Mouse (Mus musculus) testis, adult 2 months (tissue): ENCODE measurements around the gene Plgrkt. TPM values are rescaled to one million over a fixed set of nuclear protein-coding genes. Genes with fewer than 3 reads are reported as not detected.

Source experiments
- H3K27ac ChIP-seq: fragments of 200-500 bp; 2 replicates; pipeline ENCODE4 v1.5.1; 2012; ENCODE audit warnings: low read depth, low read length; ENCODE audit not compliant: control insufficient read depth, insufficient read depth
- H3K27me3 ChIP-seq: fragments of 200-500 bp; 2 replicates; pipeline ENCODE4 v1.6.1; 2012; ENCODE audit warnings: mild to moderate bottlenecking, low read length, moderate library complexity; ENCODE audit not compliant: control insufficient read depth, insufficient read depth
- H3K36me3 ChIP-seq: fragments of 200-500 bp; 2 replicates; pipeline ENCODE4 v1.6.1; 2012; ENCODE audit warnings: mild to moderate bottlenecking, low read length; ENCODE audit not compliant: control insufficient read depth, insufficient read depth
- H3K4me1 ChIP-seq: fragments of 200-500 bp; 2 replicates; pipeline ENCODE4 v1.6.1; 2012; ENCODE audit warnings: low read length; ENCODE audit not compliant: control insufficient read depth, insufficient read depth
- H3K4me3 ChIP-seq: fragments of 200-500 bp; 2 replicates; pipeline ENCODE4 v1.5.1; 2012; ENCODE audit warnings: low read depth, mild to moderate bottlenecking, low read length, moderate library complexity, mixed read lengths; ENCODE audit not compliant: control insufficient read depth
- CTCF ChIP-seq: fragments of 200-500 bp; IDR thresholded peaks from 2 replicates; pipeline ENCODE4 v1.5.1; 2012; ENCODE audit warnings: low read depth, mild to moderate bottlenecking, inconsistent platforms, low read length, moderate library complexity; ENCODE audit not compliant: control insufficient read depth, insufficient read depth, insufficient replicate concordance
- POLR2A ChIP-seq: fragments of 200-500 bp; IDR thresholded peaks from 2 replicates; pipeline ENCODE4 v1.6.1; 2012; ENCODE audit warnings: low read depth, mild to moderate bottlenecking, inconsistent platforms, low read length, moderate library complexity; ENCODE audit not compliant: control insufficient read depth
- polyA plus RNA-seq: library from polyadenylated mRNA; depleted of rRNA; stranded (reverse); fragments of >200 nt; gene quantifications from 2 replicates; pipeline ENCODE4 v1.2.3, GENCODE M21; 2012

Gene Plgrkt
- polyA plus RNA-seq, 1 experiment: 4.9 TPM

DNA sequence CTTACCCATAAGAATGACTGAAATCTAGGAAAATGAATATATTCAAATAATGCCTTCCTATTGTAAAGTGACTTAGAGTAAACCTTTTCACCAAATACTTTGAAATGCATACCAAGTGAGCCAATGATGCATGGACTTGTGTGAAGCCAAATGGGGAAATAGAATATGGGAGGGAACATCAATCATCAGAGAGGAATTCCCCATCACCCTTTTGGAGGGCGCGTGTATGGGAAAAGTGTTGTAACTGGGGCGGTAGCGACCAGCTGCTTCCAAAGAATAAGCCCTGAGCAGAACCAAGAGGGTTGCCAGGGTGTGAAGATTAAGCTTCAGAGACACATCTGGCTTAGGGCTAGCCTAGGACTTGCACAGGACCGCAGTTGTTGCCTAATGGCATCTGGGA lies 16.2 kb upstream of the Plgrkt start:
- Histone ChIP-seq H3K4me3 (no peak overlapping the region), H3K27ac (no peak overlapping the region)

DNA sequence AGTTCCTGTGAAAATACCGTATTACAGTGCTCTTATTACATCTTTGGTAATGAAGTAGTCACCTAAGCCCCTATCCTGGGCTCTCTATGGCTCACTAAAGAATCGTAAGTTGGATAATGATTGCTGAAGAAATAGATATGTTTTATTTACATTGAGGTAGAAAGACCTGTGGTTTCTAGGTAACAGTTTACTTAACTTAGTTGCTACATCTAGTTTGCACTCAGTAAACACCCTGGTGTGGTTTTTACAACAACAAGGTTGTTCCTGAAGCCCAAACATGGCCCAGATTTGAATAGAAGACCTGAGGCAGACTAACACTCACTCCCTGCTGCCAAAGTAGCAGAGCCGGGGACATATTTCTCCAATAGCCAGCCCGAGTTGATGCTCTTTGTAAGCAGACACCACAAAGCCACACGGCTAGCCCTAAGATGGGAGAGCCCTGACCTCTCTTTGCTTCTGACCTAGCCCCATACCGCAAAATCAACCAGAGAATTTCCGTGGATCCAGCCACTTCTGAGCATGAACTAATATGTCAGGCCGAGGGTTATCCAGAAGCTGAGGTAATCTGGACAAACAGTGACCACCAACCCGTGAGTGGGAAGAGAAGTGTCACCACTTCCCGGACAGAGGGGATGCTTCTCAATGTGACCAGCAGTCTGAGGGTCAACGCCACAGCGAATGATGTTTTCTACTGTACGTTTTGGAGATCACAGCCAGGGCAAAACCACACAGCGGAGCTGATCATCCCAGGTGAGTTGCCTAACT lies 12.8 kb upstream of the Plgrkt start:
- Histone ChIP-seq H3K4me1 (no peaks in the 10 kb centered on the region), H3K27ac (no peak overlapping the region), H3K4me3 (no peak overlapping the region), H3K27me3 (no peaks in the 10 kb centered on the region), H3K36me3 (no peaks in the 10 kb centered on the region)
- TF ChIP-seq CTCF (no peak), POLR2A (no peak)

More for the DNA sequence above, 16.2 kb upstream of the Plgrkt start:
- H3K4me1 ChIP-seq: no peaks in the 10 kb centered on the region
- TF ChIP-seq POLR2A: no peak
- no peak for TF ChIP-seq CTCF
- H3K27me3 ChIP-seq: no peaks in the 10 kb centered on the region
- H3K36me3 ChIP-seq: no peaks in the 10 kb centered on the region

DNA sequence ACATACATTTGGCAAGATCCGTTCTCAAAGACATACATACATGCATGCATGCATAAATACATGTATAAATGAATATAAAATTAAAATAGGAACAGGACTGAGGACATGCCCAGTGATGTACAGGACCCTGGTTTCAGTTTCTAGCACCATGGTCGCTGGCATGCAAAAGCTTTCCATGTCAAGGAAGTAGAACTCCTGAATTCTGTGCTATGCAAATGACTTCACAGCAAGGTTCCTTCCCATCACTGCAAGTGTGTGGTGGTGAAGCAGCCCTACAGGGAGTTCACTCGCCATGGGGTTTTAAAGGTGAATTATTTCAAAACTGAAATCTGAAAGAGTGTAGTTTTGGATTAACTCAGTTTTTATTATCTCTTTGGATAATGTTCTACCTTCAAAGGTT lies 9.2 kb upstream of the Plgrkt start:
- no peak overlapping the region for H3K27ac ChIP-seq
- H3K4me1 ChIP-seq: no peaks in the 10 kb centered on the region
- H3K27me3 ChIP-seq: no peaks in the 10 kb centered on the region
- H3K4me3 ChIP-seq: no peak overlapping the region
- TF ChIP-seq POLR2A (no peak), CTCF (no peak)
- H3K36me3 ChIP-seq: no peaks in the 10 kb centered on the region

DNA sequence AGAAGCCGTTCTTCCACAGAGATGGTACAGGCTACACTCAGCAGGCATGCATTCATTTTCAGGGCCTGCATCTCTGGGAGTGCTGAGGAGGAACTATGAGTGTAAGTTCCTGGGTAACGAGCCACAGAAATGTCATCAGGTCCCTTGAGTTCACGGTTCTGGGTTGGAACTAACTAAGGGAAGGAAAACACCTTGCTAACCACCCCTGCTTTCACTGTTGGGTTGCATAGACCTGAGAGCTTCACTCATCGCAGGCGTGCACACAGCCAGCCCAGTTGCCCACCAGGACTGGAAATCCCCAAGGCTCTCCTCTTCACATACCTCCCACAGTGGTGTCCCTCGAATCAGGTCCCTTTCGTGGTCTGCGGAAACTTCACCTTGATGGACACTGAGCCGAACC lies 7.8 kb upstream of the Plgrkt start:
- TF ChIP-seq CTCF: no peak
- TF ChIP-seq POLR2A: no peak
- H3K27ac ChIP-seq: no peak overlapping the region
- no peaks in the 10 kb centered on the region for H3K27me3 ChIP-seq
- no peaks in the 10 kb centered on the region for H3K4me1 ChIP-seq
- H3K36me3 ChIP-seq: no peaks in the 10 kb centered on the region
- no peak overlapping the region for H3K4me3 ChIP-seq

DNA sequence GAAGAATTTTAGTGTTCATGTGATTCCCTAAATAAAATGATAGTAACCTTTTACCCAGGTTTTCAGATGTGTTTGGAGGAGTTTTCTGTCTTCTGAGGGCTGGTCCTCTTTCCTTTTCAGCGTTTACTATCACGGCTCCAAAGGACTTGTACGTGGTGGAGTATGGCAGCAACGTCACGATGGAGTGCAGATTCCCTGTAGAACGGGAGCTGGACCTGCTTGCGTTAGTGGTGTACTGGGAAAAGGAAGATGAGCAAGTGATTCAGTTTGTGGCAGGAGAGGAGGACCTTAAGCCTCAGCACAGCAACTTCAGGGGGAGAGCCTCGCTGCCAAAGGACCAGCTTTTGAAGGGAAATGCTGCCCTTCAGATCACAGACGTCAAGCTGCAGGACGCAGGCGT lies 6.2 kb upstream of the Plgrkt start:
- H3K36me3 ChIP-seq: no peaks in the 10 kb centered on the region
- no peaks in the 10 kb centered on the region for H3K4me1 ChIP-seq
- TF ChIP-seq CTCF: no peak
- no peaks in the 10 kb centered on the region for H3K27me3 ChIP-seq
- no peak overlapping the region for H3K27ac ChIP-seq
- no peak overlapping the region for H3K4me3 ChIP-seq

DNA sequence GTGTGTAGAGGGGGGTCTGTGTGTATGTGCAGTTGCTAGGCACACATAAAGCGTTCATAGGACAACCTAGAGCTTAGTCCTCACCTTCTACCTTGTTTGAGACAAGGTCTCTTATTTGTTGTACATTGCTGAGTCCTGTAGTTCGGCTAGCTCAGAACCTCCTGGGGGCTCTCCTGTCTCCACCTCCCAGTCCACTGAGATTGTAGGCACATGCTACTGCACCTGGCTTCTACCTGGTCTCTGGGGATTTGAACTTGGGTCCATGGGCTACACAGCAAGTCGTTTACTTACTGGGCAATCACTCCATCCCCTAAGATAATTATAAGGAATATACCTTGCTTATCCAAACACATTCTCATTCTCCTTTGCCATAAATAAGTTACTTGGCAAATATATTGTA lies 5.4 kb upstream of the Plgrkt start:
- TF ChIP-seq CTCF: no peak
- no peak for TF ChIP-seq POLR2A
- Histone ChIP-seq H3K27me3 (no peaks in the 10 kb centered on the region), H3K4me3 (no peak overlapping the region), H3K36me3 (no peaks in the 10 kb centered on the region), H3K4me1 (no peaks in the 10 kb centered on the region), H3K27ac (no peak overlapping the region)

DNA sequence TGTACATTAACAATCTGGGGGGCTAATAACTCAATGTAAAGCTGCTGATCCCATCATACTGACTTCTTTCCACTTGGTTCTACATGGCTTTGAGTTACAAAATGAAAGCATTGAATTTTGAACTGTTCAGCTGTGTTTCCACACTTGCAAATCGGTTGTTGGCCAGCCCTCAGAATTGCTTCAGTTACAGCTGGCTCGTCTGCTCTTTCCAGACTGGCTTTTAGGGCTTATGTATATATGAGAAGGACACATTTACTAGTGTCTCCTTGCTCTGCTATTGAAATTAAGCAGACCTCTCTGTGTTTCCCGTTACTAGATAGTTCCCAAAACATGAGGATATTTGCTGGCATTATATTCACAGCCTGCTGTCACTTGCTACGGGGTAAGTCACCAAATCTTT lies 4.9 kb upstream of the Plgrkt start:
- no peak for TF ChIP-seq CTCF
- no peak for TF ChIP-seq POLR2A
- Histone ChIP-seq H3K4me1 (peaks cover 4% of the 10 kb centered on the region), H3K4me3 (no peak overlapping the region), H3K27ac (no peak overlapping the region), H3K27me3 (no peaks in the 10 kb centered on the region), H3K36me3 (no peaks in the 10 kb centered on the region)

DNA sequence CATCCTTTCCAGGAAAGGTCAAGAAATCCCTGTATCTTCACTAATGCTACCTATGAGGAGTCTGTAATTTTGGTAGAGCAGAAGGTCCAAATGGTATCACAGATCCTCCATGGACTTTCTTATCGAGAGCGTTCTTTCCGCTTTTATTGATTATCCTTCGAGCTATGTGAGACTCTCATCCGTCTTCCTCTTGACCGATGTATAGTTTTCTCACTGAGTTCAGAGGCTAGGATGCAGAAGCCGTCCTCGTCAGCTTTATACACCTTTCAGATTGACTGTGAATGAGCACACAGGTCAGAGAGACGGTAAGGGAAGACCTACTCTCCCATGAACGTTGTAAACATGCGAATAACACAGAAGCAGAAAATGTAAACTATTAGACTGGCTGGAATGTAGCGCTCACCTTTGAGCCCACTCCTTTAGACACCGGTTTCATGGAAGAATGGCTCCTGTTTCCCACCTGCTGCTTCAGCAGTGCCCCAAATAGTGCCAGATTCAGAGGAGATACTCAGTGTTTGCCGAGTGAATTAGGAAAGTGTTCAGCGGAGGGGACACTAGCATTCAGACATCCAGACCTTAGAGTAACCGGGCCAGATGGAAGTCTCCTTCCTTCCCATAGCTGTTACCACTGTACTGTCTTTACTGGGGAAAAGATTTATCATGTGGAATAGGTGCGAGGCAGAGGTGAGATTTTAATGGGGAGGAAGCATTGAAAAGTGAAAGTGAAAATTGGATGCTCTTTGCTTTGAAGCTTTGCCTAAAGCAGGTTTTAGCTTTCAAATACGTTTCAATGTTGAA lies 4.3 kb upstream of the Plgrkt start:
- no peak overlapping the region for H3K4me3 ChIP-seq
- H3K36me3 ChIP-seq: no peaks in the 10 kb centered on the region
- no peak overlapping the region for H3K27ac ChIP-seq
- peaks cover 8% of the 10 kb centered on the region for H3K4me1 ChIP-seq
- TF ChIP-seq CTCF: no peak
- no peak for TF ChIP-seq POLR2A
- no peaks in the 10 kb centered on the region for H3K27me3 ChIP-seq
